Mouse (Mus musculus) hindbrain, embryonic 16.5 days (tissue): ENCODE measurements around the gene Igf1r. TPM values are rescaled to one million over a fixed set of nuclear protein-coding genes. Genes with fewer than 3 reads are reported as not detected.

ENCODE experiments used
- ATAC-seq: fragments of 200-750 bp; cut with Nextera tagmentation; 2 replicates; pipeline ENCODE4 v1.8.0; 2017; ENCODE audit warnings: moderate TSS enrichment, moderate library complexity
- H3K27ac ChIP-seq: fragments of 300-500 bp; sonication (generic); 2 replicates; pipeline ENCODE4 v1.5.1; 2014; ENCODE audit warnings: low read depth, mild to moderate bottlenecking, control low read depth, low read length, moderate library complexity
- H3K27me3 ChIP-seq: fragments of 300-500 bp; sonication (generic); replicated peaks from 2 replicates; pipeline ENCODE4 v1.6.1; 2014; ENCODE audit warnings: low read length; ENCODE audit not compliant: control insufficient read depth, insufficient read depth
- H3K36me3 ChIP-seq: fragments of 300-500 bp; sonication (generic); 2 replicates; pipeline ENCODE4 v1.6.1; 2014; ENCODE audit warnings: mild to moderate bottlenecking, low read length, moderate library complexity, mixed read lengths; ENCODE audit not compliant: control insufficient read depth, insufficient read depth
- H3K4me1 ChIP-seq: fragments of 300-500 bp; sonication (generic); 2 replicates; pipeline ENCODE4 v1.6.1; 2014; ENCODE audit warnings: low read depth, low read length; ENCODE audit not compliant: control insufficient read depth, insufficient read depth
- H3K4me2 ChIP-seq: fragments of 300-500 bp; sonication (generic); 2 replicates; pipeline ENCODE4 v1.6.1; 2014; ENCODE audit warnings: mild to moderate bottlenecking, low read length, control low read depth, moderate library complexity
- H3K4me3 ChIP-seq: fragments of 300-500 bp; sonication (generic); 2 replicates; pipeline ENCODE4 v1.5.1; 2014; ENCODE audit warnings: mild to moderate bottlenecking, low read length, control low read depth, moderate library complexity
- H3K9ac ChIP-seq: fragments of 300-500 bp; sonication (generic); 2 replicates; pipeline ENCODE4 v1.6.1; 2014; ENCODE audit warnings: low read depth, mild to moderate bottlenecking, control low read depth, low read length, moderate library complexity
- H3K9me3 ChIP-seq: fragments of 300-500 bp; sonication (generic); 2 replicates; pipeline ENCODE4 v1.6.1; 2014; ENCODE audit warnings: mild to moderate bottlenecking, low read length, moderate library complexity; ENCODE audit not compliant: control insufficient read depth
- WGBS: fragments of 180-500 bp; shearing (Covaris S2); extraction: QIAGEN DNeasy Blood & Tissue Kit; methylation state at CpG from one replicate; pipeline ENCODE4 v1.1.7; 2014; 5-methylcytosine and 5-hydroxymethylcytosine counted together
- polyA plus RNA-seq: library from polyadenylated mRNA; unstranded; fragments of >200 nt; fragmentation: Nextera tagmentation; extraction: Ambion mirVana; gene quantifications from 2 replicates; pipeline ENCODE4 v1.2.1, GENCODE M21; 2015

Igf1r gene
- polyA plus RNA-seq, 1 experiment from 2014 or later: 16.4 TPM

DNA sequence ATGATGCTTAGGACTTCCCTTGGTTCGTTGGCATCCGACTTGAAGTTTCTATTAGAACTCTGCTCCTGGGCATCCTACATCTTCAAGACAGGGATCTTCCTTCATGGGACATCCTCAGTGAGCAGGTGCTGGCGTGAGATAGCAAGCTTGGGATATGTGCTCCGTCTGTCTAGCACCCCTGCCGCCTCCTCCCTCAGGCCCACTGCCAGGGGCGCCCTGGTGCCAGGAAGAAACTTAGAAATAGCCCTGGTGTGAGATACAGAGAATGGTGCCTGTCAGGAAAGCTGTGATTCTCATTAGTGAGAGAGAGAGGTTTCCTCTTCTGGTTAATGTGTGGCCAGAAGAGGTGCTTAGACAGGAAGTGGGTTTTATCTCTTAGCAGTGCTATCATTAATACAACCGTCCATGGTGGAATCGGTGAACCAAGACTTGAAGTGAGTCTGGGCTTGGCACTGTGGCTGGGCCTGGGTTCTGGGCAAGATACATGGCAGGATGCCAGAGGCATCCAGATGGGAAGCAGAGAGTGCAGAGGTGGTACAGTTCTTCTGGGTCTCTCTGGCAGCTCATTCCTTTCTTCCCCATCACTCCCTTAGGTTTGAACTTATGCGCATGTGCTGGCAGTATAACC lies 272.9 kb downstream of the Igf1r start:
- Histone ChIP-seq H3K36me3 (no peaks in the 10 kb centered on the region), H3K4me3 (no peak overlapping the region), H3K4me2 (no peak overlapping the region), H3K27me3 (no peaks in the 10 kb centered on the region), H3K27ac (no peak overlapping the region), H3K4me1 (peaks cover 6% of the 10 kb centered on the region), H3K9ac (no peak overlapping the region), H3K9me3 (no peaks in the 10 kb centered on the region)
- ATAC-seq: no peak
- 78% methylated on average over 9 of the region's 9 CpGs for WGBS

DNA sequence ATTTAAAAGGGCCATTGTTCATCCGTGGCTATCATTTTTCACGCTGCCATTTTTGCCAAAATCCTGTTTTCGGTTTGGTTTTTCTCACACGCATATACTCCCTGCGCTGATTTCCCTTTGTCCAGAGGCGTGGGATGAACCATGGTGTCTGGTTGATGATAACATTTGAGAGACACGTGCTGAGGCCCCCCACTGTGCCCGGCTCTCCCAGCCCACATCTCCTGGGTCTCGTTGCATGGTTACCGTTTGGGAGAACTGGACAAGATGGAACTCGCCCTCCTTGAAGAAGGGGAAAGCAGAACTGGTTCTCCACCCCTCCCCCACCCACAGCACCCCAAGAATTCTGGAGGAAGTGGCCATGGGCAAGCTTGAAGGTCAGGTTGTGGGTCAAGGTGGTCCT lies 274.4 kb downstream of the Igf1r start:
- Histone ChIP-seq H3K27ac (no peak overlapping the region), H3K4me3 (no peak overlapping the region), H3K9ac (no peak overlapping the region), H3K9me3 (no peaks in the 10 kb centered on the region), H3K36me3 (no peaks in the 10 kb centered on the region; the same call in 1 of the 2 replicates), H3K4me1 (peaks cover 6% of the 10 kb centered on the region), H3K27me3 (no peaks in the 10 kb centered on the region), H3K4me2 (no peak overlapping the region)
- no peak for ATAC-seq
- 79% methylated on average over 11 of the region's 11 CpGs for WGBS

DNA sequence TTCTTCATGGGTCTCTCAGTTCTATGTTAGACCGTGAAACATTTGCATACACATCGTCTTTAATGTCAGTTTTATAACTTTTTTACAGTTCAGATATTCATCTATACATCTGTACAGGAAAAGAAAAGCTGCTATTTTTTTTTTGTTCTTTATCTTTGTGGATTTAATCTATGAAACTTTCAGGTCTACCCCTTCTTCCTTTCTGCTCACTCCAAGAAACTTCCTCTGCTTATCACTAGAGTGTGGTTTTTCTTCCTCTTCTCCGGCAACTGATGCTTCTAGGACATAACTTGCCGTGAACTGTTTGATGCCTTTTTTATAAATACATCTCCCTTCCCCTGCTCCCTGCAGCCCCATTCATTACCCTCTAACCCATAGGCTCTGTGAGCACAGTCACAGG lies 275.0 kb downstream of the Igf1r start:
- no peak for ATAC-seq
- Histone ChIP-seq H3K27me3 (no peaks in the 10 kb centered on the region), H3K9me3 (no peaks in the 10 kb centered on the region), H3K4me1 (peaks cover 8% of the 10 kb centered on the region), H3K9ac (no peak overlapping the region), H3K27ac (no peak overlapping the region), H3K36me3 (no peaks in the 10 kb centered on the region; the same call in 1 of the 2 replicates), H3K4me2 (no peak overlapping the region), H3K4me3 (no peak overlapping the region)
- 86% methylated on average over 4 of the region's 4 CpGs for WGBS

DNA sequence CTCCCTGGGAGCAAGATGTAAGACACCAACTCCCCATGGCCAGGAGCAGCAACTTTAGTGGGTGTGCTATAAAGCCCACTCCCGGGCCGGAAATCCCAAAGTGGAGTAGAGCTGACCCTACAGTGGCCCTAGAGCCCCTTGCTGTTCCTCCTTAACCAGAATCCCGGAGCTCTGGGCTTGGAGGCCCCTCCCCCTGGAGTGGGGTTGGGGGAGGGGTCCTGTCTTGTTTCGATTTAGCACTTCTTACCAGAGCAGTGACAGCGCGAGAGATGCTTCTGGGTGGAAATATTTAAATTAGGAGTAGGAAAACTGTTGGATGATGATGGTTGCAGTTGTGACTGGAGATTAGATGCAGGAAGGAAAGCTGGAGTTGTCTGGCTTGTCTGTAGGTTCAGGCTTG lies 275.9 kb downstream of the Igf1r start:
- Histone ChIP-seq H3K4me1 (peaks cover 5% of the 10 kb centered on the region), H3K27me3 (no peaks in the 10 kb centered on the region), H3K9me3 (no peaks in the 10 kb centered on the region), H3K27ac (no peak overlapping the region), H3K4me3 (no peak overlapping the region), H3K9ac (no peak overlapping the region), H3K36me3 (no peaks in the 10 kb centered on the region; the same call in 1 of the 2 replicates), H3K4me2 (no peak overlapping the region)
- WGBS: 44% methylated on average over 6 of the region's 6 CpGs
- no peak for ATAC-seq

GRCm38 (mm10) chr7:68230831-68231230 lies 278.2 kb downstream of the Igf1r start:
- no peaks in the 10 kb centered on the region; the same call in 1 of the 2 replicates for H3K36me3 ChIP-seq
- WGBS: 72% methylated on average over 9 of the region's 9 CpGs
- peaks cover 8% of the 10 kb centered on the region for H3K4me1 ChIP-seq
- H3K27me3 ChIP-seq: no peaks in the 10 kb centered on the region
- H3K9me3 ChIP-seq: no peaks in the 10 kb centered on the region
- ATAC-seq: peak; percentile 48; the same call in 1 of the 2 replicates
- no peak overlapping the region for H3K4me2 ChIP-seq
- H3K27ac ChIP-seq: peak overlapping the region; percentile 39; the same call in 1 of the 2 replicates
- no peak overlapping the region for H3K9ac ChIP-seq
- no peak overlapping the region for H3K4me3 ChIP-seq

- H3K9me3 ChIP-seq: no peaks in the 10 kb centered on the region
- no peak overlapping the region for H3K4me2 ChIP-seq
- H3K4me1 ChIP-seq: peaks cover 8% of the 10 kb centered on the region
- no peaks in the 10 kb centered on the region for H3K27me3 ChIP-seq
- H3K4me3 ChIP-seq: no peak overlapping the region
- 79% methylated on average over 5 of the region's 5 CpGs for WGBS
- ATAC-seq: no peak
- H3K36me3 ChIP-seq: no peaks in the 10 kb centered on the region; the same call in 1 of the 2 replicates
- H3K27ac ChIP-seq: no peak overlapping the region
- H3K9ac ChIP-seq: no peak overlapping the region
Measured at GRCm38 (mm10) chr7:68232521-68232920, 279.9 kb downstream of the Igf1r start.

DNA sequence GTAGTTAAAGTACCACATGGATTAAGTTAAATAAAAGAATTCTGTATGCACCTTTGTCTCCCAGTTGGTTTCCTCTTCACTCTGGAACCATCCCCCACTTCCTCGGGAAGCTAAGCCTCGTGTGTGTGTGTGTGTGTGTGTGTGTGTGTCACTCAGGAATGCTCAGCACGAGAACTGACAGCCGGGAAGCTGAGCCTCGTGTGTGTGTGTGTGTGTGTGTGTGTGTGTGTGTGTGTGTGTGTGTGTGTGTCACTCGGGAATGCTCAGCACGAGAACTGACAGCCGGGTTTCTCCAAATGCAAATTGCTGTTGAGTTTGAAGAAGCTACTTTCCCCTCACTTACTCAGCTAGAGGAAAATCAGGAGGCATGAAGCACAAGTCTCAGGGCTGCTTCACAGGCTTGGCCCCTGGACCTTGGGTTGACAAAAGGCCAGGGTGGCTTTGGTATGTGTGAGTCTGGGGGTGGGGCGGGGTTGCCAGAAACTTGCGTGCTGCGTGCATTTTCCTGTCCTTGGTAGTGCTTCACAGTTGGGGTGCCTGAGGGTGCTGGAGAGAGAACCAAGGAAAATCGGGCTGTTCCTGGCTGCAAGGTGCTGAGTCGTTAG lies 281.1 kb downstream of the Igf1r start:
- no peak overlapping the region for H3K9ac ChIP-seq
- no peak overlapping the region for H3K4me2 ChIP-seq
- H3K4me1 ChIP-seq: peaks cover 6% of the 10 kb centered on the region
- no peak overlapping the region for H3K4me3 ChIP-seq
- H3K9me3 ChIP-seq: no peaks in the 10 kb centered on the region
- no peak for ATAC-seq
- 24% methylated on average over 13 of the region's 13 CpGs for WGBS
- no peaks in the 10 kb centered on the region; the same call in 1 of the 2 replicates for H3K36me3 ChIP-seq
- no peak overlapping the region for H3K27ac ChIP-seq
- no peaks in the 10 kb centered on the region for H3K27me3 ChIP-seq

GRCm38 (mm10) chr7:68236817-68237216 lies 284.2 kb downstream of the Igf1r start:
- H3K9ac ChIP-seq: no peak overlapping the region
- no peak for ATAC-seq
- 76% methylated on average over 8 of the region's 8 CpGs for WGBS
- no peaks in the 10 kb centered on the region for H3K36me3 ChIP-seq
- H3K4me3 ChIP-seq: no peak overlapping the region
- no peaks in the 10 kb centered on the region for H3K9me3 ChIP-seq
- no peaks in the 10 kb centered on the region for H3K27me3 ChIP-seq
- no peak overlapping the region for H3K27ac ChIP-seq
- peaks cover 6% of the 10 kb centered on the region for H3K4me1 ChIP-seq
- no peak overlapping the region for H3K4me2 ChIP-seq

GRCm38 (mm10) chr7:68239220-68239827 lies 286.7 kb downstream of the Igf1r start:
- Histone ChIP-seq H3K36me3 (no peaks in the 10 kb centered on the region), H3K4me1 (no peaks in the 10 kb centered on the region), H3K27me3 (no peaks in the 10 kb centered on the region), H3K4me3 (no peak overlapping the region), H3K4me2 (no peak overlapping the region), H3K9ac (no peak overlapping the region), H3K27ac (no peak overlapping the region), H3K9me3 (no peaks in the 10 kb centered on the region)
- WGBS: 62% methylated on average over 11 of the region's 11 CpGs
- no peak for ATAC-seq
